In genomic region chr17:10608146-10608545, GRCm38 (mm10) we compare ENCODE assay signal across 31 mouse cellular contexts.
"Had no signal": no experiment of that assay in that cellular context is flagged by ENCODE, and none has a peak within 500 bp of the region (broad histone marks: within the 10 kb centered on the region; RNA-seq: fewer than 3 reads in every experiment).

No protein-coding gene starts in this region.

- H3K4me2 ChIP-seq: limb, embryonic 12.5 days; limb, embryonic 13.5 days; limb, embryonic 15.5 days; liver, embryonic 11.5 days; liver, embryonic 12.5 days; liver, embryonic 13.5 days; liver, embryonic 15.5 days; lung, embryonic 14.5 days; lung, embryonic 15.5 days; midbrain, embryonic 12.5 days; midbrain, embryonic 15.5 days; neural tube, embryonic 12.5 days had no signal

- H3K27ac ChIP-seq: left cerebral cortex, adult 2 months; limb, embryonic 10.5 days; limb, embryonic 12.5 days; limb, embryonic 13.5 days; limb, embryonic 15.5 days; liver, embryonic 12.5 days; liver, embryonic 13.5 days; liver, embryonic 14.5 days; liver, embryonic 15.5 days; lung, embryonic 15.5 days; macrophage; midbrain, embryonic 10.5 days; midbrain, embryonic 12.5 days; midbrain, embryonic 15.5 days; neural tube, embryonic 12.5 days had no signal

- H3K27me3 ChIP-seq: limb, embryonic 12.5 days; limb, embryonic 13.5 days; limb, embryonic 15.5 days; liver, embryonic 12.5 days; liver, embryonic 13.5 days; liver, embryonic 15.5 days; lung, embryonic 15.5 days; megakaryocyte, embryonic 14.5 days; midbrain, embryonic 15.5 days; neural tube, embryonic 12.5 days had no signal

- H3K36me3 ChIP-seq: limb, embryonic 10.5 days; limb, embryonic 12.5 days; limb, embryonic 13.5 days; limb, embryonic 15.5 days; liver, embryonic 12.5 days; liver, embryonic 13.5 days; liver, embryonic 15.5 days; lung, embryonic 15.5 days; midbrain, embryonic 10.5 days; midbrain, embryonic 12.5 days; midbrain, embryonic 15.5 days; neural tube, embryonic 12.5 days had no signal

- H3K4me1 ChIP-seq: limb, embryonic 10.5 days; limb, embryonic 12.5 days; limb, embryonic 15.5 days; liver, embryonic 12.5 days; liver, embryonic 13.5 days; liver, embryonic 15.5 days; lung, embryonic 15.5 days; midbrain, embryonic 10.5 days; midbrain, embryonic 15.5 days; neural tube, embryonic 12.5 days had no signal

- H3K4me3 ChIP-seq: left cerebral cortex, adult 2 months; limb, embryonic 10.5 days; limb, embryonic 12.5 days; limb, embryonic 13.5 days; limb, embryonic 15.5 days; liver, embryonic 12.5 days; liver, embryonic 13.5 days; liver, embryonic 15.5 days; lung, embryonic 15.5 days; megakaryocyte, embryonic 14.5 days; midbrain, embryonic 10.5 days; midbrain, embryonic 12.5 days; midbrain, embryonic 15.5 days; myocyte; neural tube, embryonic 12.5 days had no signal

- H3K9ac ChIP-seq: limb, embryonic 12.5 days; limb, embryonic 13.5 days; limb, embryonic 15.5 days; liver, embryonic 12.5 days; liver, embryonic 13.5 days; liver, embryonic 14.5 days; liver, embryonic 15.5 days; liver, postnatal 0 days; lung, embryonic 14.5 days; lung, embryonic 15.5 days; midbrain, embryonic 12.5 days; midbrain, embryonic 15.5 days; neural tube, embryonic 12.5 days had no signal

- H3K9me3 ChIP-seq: limb, embryonic 10.5 days; limb, embryonic 12.5 days; limb, embryonic 13.5 days; limb, embryonic 15.5 days; liver, embryonic 12.5 days; liver, embryonic 13.5 days; liver, embryonic 15.5 days; lung, embryonic 15.5 days; megakaryocyte, embryonic 14.5 days; midbrain, embryonic 10.5 days; midbrain, embryonic 12.5 days; midbrain, embryonic 15.5 days; neural tube, embryonic 12.5 days had no signal

- ATAC-seq: liver, embryonic 12.5 days; liver, postnatal 0 days; lung, postnatal 0 days; midbrain, embryonic 15.5 days; midbrain, embryonic 16.5 days had no signal

- DNase-seq: left cerebral cortex, postnatal 4 days; liver; liver, embryonic 13.5 days; liver, postnatal 0 days; lung, adult 18-20 months; lung, adult 2 months; lung, postnatal 10 days; lung, postnatal 14 days; lung, postnatal 36 days; lung, postnatal 4 days; midbrain, embryonic 14.5 days had no signal
